Mouse (Mus musculus) kidney, embryonic 14.5 days (tissue): Measurements from ENCODE around the gene Tnni2. TPM values are rescaled to one million over a fixed set of nuclear protein-coding genes. Genes with fewer than 3 reads are reported as not detected.

Source experiments
- ATAC-seq: fragments of 200-750 bp; cut with Nextera tagmentation; 2 replicates; pipeline ENCODE4 v1.8.0; 2017; ENCODE audit warnings: moderate number of reproducible peaks, mild to moderate bottlenecking, moderate TSS enrichment, moderate library complexity; ENCODE audit not compliant: low FRiP score, low TSS enrichment
- H3K27ac ChIP-seq: fragments of 300-500 bp; sonication (generic); 2 replicates; pipeline ENCODE4 v1.5.1; 2014; ENCODE audit warnings: low read depth, mild to moderate bottlenecking, low read length, moderate library complexity, mixed read lengths
- H3K27me3 ChIP-seq: fragments of 300-500 bp; sonication (generic); 2 replicates; pipeline ENCODE4 v1.6.1; 2014; ENCODE audit warnings: mild to moderate bottlenecking, low read length; ENCODE audit not compliant: control insufficient read depth, insufficient read depth
- H3K36me3 ChIP-seq: fragments of 300-500 bp; sonication (generic); 2 replicates; pipeline ENCODE4 v1.6.1; 2014; ENCODE audit warnings: low read length, mixed read lengths; ENCODE audit not compliant: control insufficient read depth, insufficient read depth
- H3K4me1 ChIP-seq: fragments of 300-500 bp; sonication (generic); 2 replicates; pipeline ENCODE4 v1.6.1; 2014; ENCODE audit warnings: low read length, mixed read lengths; ENCODE audit not compliant: control insufficient read depth, insufficient read depth
- H3K4me2 ChIP-seq: fragments of 300-500 bp; sonication (generic); replicated peaks from 2 replicates; pipeline ENCODE4 v1.6.1; 2014; ENCODE audit warnings: low read depth, mild to moderate bottlenecking, low read length
- H3K4me3 ChIP-seq: fragments of 300-500 bp; sonication (generic); 2 replicates; pipeline ENCODE4 v1.5.1; 2014; ENCODE audit warnings: mild to moderate bottlenecking, low read length
- H3K9ac ChIP-seq: fragments of 300-500 bp; sonication (generic); 2 replicates; pipeline ENCODE4 v1.6.1; 2014; ENCODE audit warnings: low read depth, mild to moderate bottlenecking, low read length, moderate library complexity
- H3K9me3 ChIP-seq: fragments of 300-500 bp; sonication (generic); 2 replicates; pipeline ENCODE4 v1.6.1; 2016; ENCODE audit warnings: low read length; ENCODE audit not compliant: control insufficient read depth
- WGBS: fragments of 180-500 bp; shearing (Covaris S2); extraction: QIAGEN DNeasy Blood & Tissue Kit; methylation state at CpG from one replicate; pipeline ENCODE4 v1.1.7; 2014; 5-methylcytosine and 5-hydroxymethylcytosine counted together
- polyA plus RNA-seq: library from polyadenylated mRNA; unstranded; fragments of >200 nt; fragmentation: Nextera tagmentation; extraction: Ambion mirVana; gene quantifications from 2 replicates; pipeline ENCODE4 v1.2.1, GENCODE M21; 2014

The Tnni2 gene
- polyA plus RNA-seq, 1 experiment from 2014 or later, result 3.1 TPM

- WGBS, result 80% methylated on average over 4 of the region's 5 CpGs
- no peak overlapping the region for H3K4me2 ChIP-seq
- H3K27ac ChIP-seq, result peak overlapping the region; percentile 93
- no peak overlapping the region for H3K9ac ChIP-seq
- no peaks in the 10 kb centered on the region for H3K9me3 ChIP-seq
- no peak for ATAC-seq
- H3K36me3 ChIP-seq, result no peaks in the 10 kb centered on the region
- H3K4me3 ChIP-seq, result no peak overlapping the region
- no peaks in the 10 kb centered on the region for H3K27me3 ChIP-seq
- peaks cover 33% of the 10 kb centered on the region for H3K4me1 ChIP-seq
Measured at GRCm38 (mm10) chr7:142458676-142459298, 17.2 kb downstream of the Tnni2 start.

GRCm38 (mm10) chr7:142459299-142459691, 17.7 kb downstream of the Tnni2 start:
- Histone ChIP-seq H3K27me3 (no peaks in the 10 kb centered on the region), H3K36me3 (no peaks in the 10 kb centered on the region), H3K4me3 (no peak overlapping the region), H3K9ac (no peak overlapping the region), H3K4me2 (no peak overlapping the region), H3K9me3 (no peaks in the 10 kb centered on the region), H3K27ac (peak overlapping the region; percentile 93; the same call in 1 of the 2 replicates), H3K4me1 (peaks cover 32% of the 10 kb centered on the region)
- ATAC-seq, result no peak
- 84% methylated on average over 2 of the region's 2 CpGs for WGBS

- no peaks in the 10 kb centered on the region for H3K9me3 ChIP-seq
- H3K9ac ChIP-seq, result no peak within 1 kb of the TSS
- H3K27me3 ChIP-seq, result no peaks in the 10 kb centered on the region
- no peaks in the 10 kb centered on the region for H3K36me3 ChIP-seq
- ATAC-seq, result no peak
- H3K27ac ChIP-seq, result peak within 1 kb of the TSS; percentile 93; the same call in 1 of the 2 replicates
- H3K4me3 ChIP-seq, result no peak within 1 kb of the TSS
- H3K4me2 ChIP-seq, result no peak within 1 kb of the TSS
- H3K4me1 ChIP-seq, result peaks cover 21% of the 10 kb centered on the region
- 95% methylated on average over 7 of the region's 7 CpGs for WGBS
Measured at GRCm38 (mm10) chr7:142460636-142461077, 19.0 kb downstream of the Tnni2 start, which contains the start of gene Lsp1. TSS of gene Lsp1 (plus strand) at chr7:142460809.

GRCm38 (mm10) chr7:142461446-142461845, 19.8 kb downstream of the Tnni2 start:
- H3K27ac ChIP-seq, result no peak overlapping the region
- no peak for ATAC-seq
- H3K36me3 ChIP-seq, result no peaks in the 10 kb centered on the region
- no peak overlapping the region for H3K4me3 ChIP-seq
- H3K9ac ChIP-seq, result no peak overlapping the region
- peaks cover 17% of the 10 kb centered on the region for H3K4me1 ChIP-seq
- H3K4me2 ChIP-seq, result no peak overlapping the region
- H3K27me3 ChIP-seq, result no peaks in the 10 kb centered on the region
- no peaks in the 10 kb centered on the region for H3K9me3 ChIP-seq
- WGBS, result 90% methylated on average over 2 of the region's 2 CpGs

GRCm38 (mm10) chr7:142462190-142462589, 20.6 kb downstream of the Tnni2 start:
- no peaks in the 10 kb centered on the region for H3K9me3 ChIP-seq
- H3K27ac ChIP-seq, result no peak overlapping the region
- H3K4me3 ChIP-seq, result no peak overlapping the region
- peaks cover 9% of the 10 kb centered on the region for H3K4me1 ChIP-seq
- no peak overlapping the region for H3K9ac ChIP-seq
- no peaks in the 10 kb centered on the region for H3K27me3 ChIP-seq
- no peaks in the 10 kb centered on the region for H3K36me3 ChIP-seq
- H3K4me2 ChIP-seq, result no peak overlapping the region
- WGBS, result 89% methylated on average over 6 of the region's 6 CpGs
- ATAC-seq, result no peak

GRCm38 (mm10) chr7:142462594-142463078, 21.0 kb downstream of the Tnni2 start:
- Histone ChIP-seq H3K9me3 (no peaks in the 10 kb centered on the region), H3K4me3 (no peak overlapping the region), H3K36me3 (no peaks in the 10 kb centered on the region), H3K4me1 (peaks cover 5% of the 10 kb centered on the region), H3K4me2 (no peak overlapping the region), H3K9ac (no peak overlapping the region), H3K27ac (no peak overlapping the region), H3K27me3 (no peaks in the 10 kb centered on the region)
- ATAC-seq, result no peak
- WGBS, result 70% methylated on average over 4 of the region's 4 CpGs

- no peak overlapping the region for H3K4me2 ChIP-seq
- peak overlapping the region; percentile 37; the same call in 1 of the 2 replicates for H3K9ac ChIP-seq
- no peaks in the 10 kb centered on the region for H3K36me3 ChIP-seq
- no peaks in the 10 kb centered on the region for H3K27me3 ChIP-seq
- peaks cover 51% of the 10 kb centered on the region for H3K4me1 ChIP-seq
- no peaks in the 10 kb centered on the region for H3K9me3 ChIP-seq
- 39% methylated on average over 7 of the region's 7 CpGs for WGBS
- H3K4me3 ChIP-seq, result no peak overlapping the region
- H3K27ac ChIP-seq, result peak overlapping the region; percentile 95
- ATAC-seq, result no peak
Measured at GRCm38 (mm10) chr7:142470171-142470691, 28.6 kb downstream of the Tnni2 start.

GRCm38 (mm10) chr7:142470808-142471413, 29.3 kb downstream of the Tnni2 start:
- 9% methylated on average over 4 of the region's 4 CpGs for WGBS
- peak; percentile 82 for ATAC-seq
- Histone ChIP-seq H3K27me3 (no peaks in the 10 kb centered on the region), H3K9me3 (no peaks in the 10 kb centered on the region), H3K4me3 (no peak overlapping the region), H3K27ac (peak overlapping the region; percentile 95), H3K9ac (peak overlapping the region; percentile 72; the same call in 1 of the 2 replicates), H3K36me3 (no peaks in the 10 kb centered on the region), H3K4me1 (peaks cover 56% of the 10 kb centered on the region), H3K4me2 (peak overlapping the region; percentile 56; the same call in 1 of the 2 replicates)

- peaks cover 60% of the 10 kb centered on the region for H3K4me1 ChIP-seq
- H3K4me3 ChIP-seq, result no peak overlapping the region; the same call in 1 of the 2 replicates
- peak; percentile 80 for ATAC-seq
- peak overlapping the region; percentile 95 for H3K27ac ChIP-seq
- WGBS, result 21% methylated on average over 6 of the region's 6 CpGs
- no peaks in the 10 kb centered on the region for H3K9me3 ChIP-seq
- peak overlapping the region; percentile 56 for H3K4me2 ChIP-seq
- H3K36me3 ChIP-seq, result no peaks in the 10 kb centered on the region
- peak overlapping the region; percentile 72; the same call in 1 of the 2 replicates for H3K9ac ChIP-seq
- H3K27me3 ChIP-seq, result no peaks in the 10 kb centered on the region
Measured at GRCm38 (mm10) chr7:142471414-142471861, 29.8 kb downstream of the Tnni2 start.
